Mouse (Mus musculus): Measurements from ENCODE around the gene Coro2a. TPM values are rescaled to one million over a fixed set of nuclear protein-coding genes. Genes with fewer than 3 reads are reported as not detected.

Gene Coro2a
- polyA plus RNA-seq, 1 experiment from 2014 or later, result 0.27 TPM

DNA sequence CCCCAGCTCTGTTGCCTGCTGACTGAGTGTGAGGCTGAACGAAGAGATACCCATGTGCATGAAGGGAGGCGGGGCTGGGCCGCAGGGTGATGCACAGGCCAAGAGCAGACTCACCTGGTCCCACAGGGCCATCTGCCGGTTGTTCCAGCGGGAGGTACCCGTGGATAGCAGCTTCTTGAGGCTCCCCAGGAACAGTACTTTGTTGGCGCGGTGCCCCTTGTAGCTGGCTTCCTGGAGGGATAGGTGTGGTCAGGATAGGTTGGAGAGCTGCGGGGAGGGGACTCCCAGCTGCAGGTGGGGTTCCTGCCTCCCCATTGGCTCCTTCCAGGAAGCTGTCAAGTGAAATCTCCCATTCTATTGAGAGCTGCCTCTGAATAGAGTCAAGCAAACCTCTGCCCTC, 56.5 kb downstream of the Coro2a start:
- H3K4me3 ChIP-seq (ENCODE audit: control insufficient read depth in 1 of 2, insufficient read depth in 1 of 2, low read depth in 1 of 2, low read length in 2 of 2), result no peak overlapping the region
- no peaks in the 10 kb centered on the region; the same call in 1 of the 2 replicates for H3K27me3 ChIP-seq (ENCODE audit: control insufficient read depth, insufficient read depth, low read length)
- no peak for ATAC-seq (ENCODE audit: insufficient number of reproducible peaks, insufficient read depth, low FRiP score, low read depth)
- WGBS, result 8% methylated on average over 9 of the region's 9 CpGs
- no peaks in the 10 kb centered on the region for H3K9me3 ChIP-seq (ENCODE audit: control insufficient read depth, low read length)
- H3K9ac ChIP-seq (ENCODE audit: low read length), result no peak overlapping the region
- no peaks in the 10 kb centered on the region for H3K36me3 ChIP-seq (ENCODE audit: control insufficient read depth, insufficient read depth, low read length)
- H3K4me1 ChIP-seq (ENCODE audit: control insufficient read depth in 2 of 2, insufficient read depth in 2 of 2, low read length in 2 of 2), result no peaks in the 10 kb centered on the region
- H3K4me2 ChIP-seq (ENCODE audit: low read length), result no peak overlapping the region
- no peak overlapping the region for H3K27ac ChIP-seq (replicated peaks in 1 of 2; ENCODE audit: control insufficient read depth in 1 of 2, insufficient read depth in 1 of 2, low read depth in 2 of 2, low read length in 2 of 2)

DNA sequence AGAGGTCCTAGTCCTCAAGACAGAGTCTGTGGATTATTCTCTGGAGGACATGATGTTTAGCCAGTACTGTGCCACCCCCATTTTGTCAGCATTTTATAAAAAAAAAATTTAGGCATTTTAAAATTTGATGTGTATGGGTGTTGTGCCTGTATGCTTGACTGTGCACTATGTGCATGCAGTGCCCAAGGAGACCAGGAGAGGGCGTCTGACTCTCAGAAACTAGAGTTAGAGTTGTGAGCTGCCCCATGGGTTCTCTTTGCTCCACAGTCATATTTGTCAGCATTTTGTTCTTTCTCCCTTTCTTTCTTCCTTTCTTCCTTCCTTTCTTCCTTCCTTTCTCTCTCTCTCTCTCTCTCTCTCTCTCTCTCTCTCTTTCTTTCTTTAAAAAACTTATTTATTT, 57.7 kb downstream of the Coro2a start:
- no peaks in the 10 kb centered on the region for H3K4me1 ChIP-seq (ENCODE audit: control insufficient read depth in 2 of 2, insufficient read depth in 2 of 2, low read length in 2 of 2)
- no peaks in the 10 kb centered on the region for H3K9me3 ChIP-seq (ENCODE audit: control insufficient read depth, low read length)
- H3K27me3 ChIP-seq (ENCODE audit: control insufficient read depth, insufficient read depth, low read length), result peaks cover 7% of the 10 kb centered on the region; the same call in 1 of the 2 replicates
- ATAC-seq (ENCODE audit: insufficient number of reproducible peaks, insufficient read depth, low FRiP score, low read depth), result no peak
- H3K4me3 ChIP-seq (ENCODE audit: control insufficient read depth in 1 of 2, insufficient read depth in 1 of 2, low read depth in 1 of 2, low read length in 2 of 2), result no peak overlapping the region
- H3K9ac ChIP-seq (ENCODE audit: low read length), result no peak overlapping the region
- WGBS, result 18% methylated on average over 1 of the region's 1 CpGs
- no peak overlapping the region for H3K4me2 ChIP-seq (ENCODE audit: low read length)
- no peak overlapping the region for H3K27ac ChIP-seq (replicated peaks in 1 of 2; ENCODE audit: control insufficient read depth in 1 of 2, insufficient read depth in 1 of 2, low read depth in 2 of 2, low read length in 2 of 2)
- no peaks in the 10 kb centered on the region for H3K36me3 ChIP-seq (ENCODE audit: control insufficient read depth, insufficient read depth, low read length)

DNA sequence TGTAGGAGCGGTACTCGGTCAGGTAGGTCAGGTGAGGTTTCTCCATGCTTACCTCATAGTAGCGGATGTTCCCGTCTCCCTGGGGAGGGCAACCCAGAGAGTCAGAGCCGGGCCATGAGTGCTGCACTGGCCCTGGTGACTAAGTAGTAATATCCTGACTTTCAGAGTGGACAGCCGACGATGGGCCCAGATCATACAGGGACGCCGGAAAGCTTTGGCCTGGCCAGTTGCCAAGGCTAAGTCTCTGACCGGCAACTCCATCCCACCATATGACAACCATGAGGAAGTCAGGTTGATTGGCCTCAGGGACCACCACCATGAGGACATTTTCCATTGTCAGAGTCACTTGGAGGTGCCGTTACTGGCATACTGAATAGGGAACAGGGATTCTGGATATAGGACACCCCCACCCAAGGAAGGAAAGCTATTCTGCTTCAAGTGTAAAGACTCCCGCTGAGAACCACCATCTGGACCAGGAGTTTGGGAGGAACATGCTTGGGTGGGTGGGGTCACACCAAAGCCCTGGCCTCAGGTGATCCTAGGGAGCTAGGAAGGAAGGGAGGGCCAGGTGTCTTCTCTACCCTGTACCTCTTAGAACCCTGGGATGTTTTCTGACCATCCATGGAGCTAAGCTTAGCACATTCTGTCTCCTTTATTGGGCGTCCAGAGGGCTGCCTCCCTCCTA, 58.5 kb downstream of the Coro2a start:
- Histone ChIP-seq H3K27me3 (ENCODE audit: control insufficient read depth, insufficient read depth, low read length) (peaks cover 14% of the 10 kb centered on the region), H3K9ac (ENCODE audit: low read length) (no peak overlapping the region), H3K9me3 (ENCODE audit: control insufficient read depth, low read length) (no peaks in the 10 kb centered on the region), H3K36me3 (ENCODE audit: control insufficient read depth, insufficient read depth, low read length) (no peaks in the 10 kb centered on the region), H3K4me1 (ENCODE audit: control insufficient read depth in 2 of 2, insufficient read depth in 2 of 2, low read length in 2 of 2) (no peaks in the 10 kb centered on the region), H3K27ac (replicated peaks in 1 of 2; ENCODE audit: control insufficient read depth in 1 of 2, insufficient read depth in 1 of 2, low read depth in 2 of 2, low read length in 2 of 2) (no peak overlapping the region), H3K4me3 (ENCODE audit: control insufficient read depth in 1 of 2, insufficient read depth in 1 of 2, low read depth in 1 of 2, low read length in 2 of 2) (no peak overlapping the region), H3K4me2 (ENCODE audit: low read length) (no peak overlapping the region)
- ATAC-seq (ENCODE audit: insufficient number of reproducible peaks, insufficient read depth, low FRiP score, low read depth), result no peak
- WGBS, result 84% methylated on average over 13 of the region's 13 CpGs

DNA sequence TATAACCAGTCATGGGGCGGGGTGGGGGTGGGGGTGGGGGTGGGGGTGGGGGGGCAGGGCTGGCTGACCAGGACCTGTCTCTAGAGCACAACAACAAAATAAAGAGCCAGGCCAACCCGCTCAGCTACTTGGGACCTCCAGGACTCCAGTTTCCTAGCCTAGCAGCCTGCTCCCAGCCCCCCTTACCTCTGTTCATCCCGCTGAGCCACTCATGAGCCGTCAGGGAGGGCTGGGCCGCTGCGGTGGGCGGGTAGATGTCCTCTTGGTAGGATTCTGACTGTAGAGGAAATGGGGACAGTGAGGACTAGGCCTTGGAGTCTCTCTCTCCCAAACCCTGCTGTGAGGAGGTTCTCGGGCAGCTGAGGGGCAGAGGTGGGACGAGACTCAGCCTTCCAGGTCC, 60.3 kb downstream of the Coro2a start:
- 40% methylated on average over 9 of the region's 9 CpGs for WGBS
- ATAC-seq (ENCODE audit: insufficient number of reproducible peaks, insufficient read depth, low FRiP score, low read depth), result no peak
- H3K36me3 ChIP-seq (ENCODE audit: control insufficient read depth, insufficient read depth, low read length), result no peaks in the 10 kb centered on the region
- H3K9me3 ChIP-seq (ENCODE audit: control insufficient read depth, low read length), result no peaks in the 10 kb centered on the region
- H3K9ac ChIP-seq (ENCODE audit: low read length), result no peak overlapping the region
- H3K4me3 ChIP-seq (ENCODE audit: control insufficient read depth in 1 of 2, insufficient read depth in 1 of 2, low read depth in 1 of 2, low read length in 2 of 2), result no peak overlapping the region
- no peak overlapping the region for H3K4me2 ChIP-seq (ENCODE audit: low read length)
- no peaks in the 10 kb centered on the region for H3K4me1 ChIP-seq (ENCODE audit: control insufficient read depth in 2 of 2, insufficient read depth in 2 of 2, low read length in 2 of 2)
- peaks cover 32% of the 10 kb centered on the region for H3K27me3 ChIP-seq (ENCODE audit: control insufficient read depth, insufficient read depth, low read length)
- H3K27ac ChIP-seq (replicated peaks in 1 of 2; ENCODE audit: control insufficient read depth in 1 of 2, insufficient read depth in 1 of 2, low read depth in 2 of 2, low read length in 2 of 2), result no peak overlapping the region

DNA sequence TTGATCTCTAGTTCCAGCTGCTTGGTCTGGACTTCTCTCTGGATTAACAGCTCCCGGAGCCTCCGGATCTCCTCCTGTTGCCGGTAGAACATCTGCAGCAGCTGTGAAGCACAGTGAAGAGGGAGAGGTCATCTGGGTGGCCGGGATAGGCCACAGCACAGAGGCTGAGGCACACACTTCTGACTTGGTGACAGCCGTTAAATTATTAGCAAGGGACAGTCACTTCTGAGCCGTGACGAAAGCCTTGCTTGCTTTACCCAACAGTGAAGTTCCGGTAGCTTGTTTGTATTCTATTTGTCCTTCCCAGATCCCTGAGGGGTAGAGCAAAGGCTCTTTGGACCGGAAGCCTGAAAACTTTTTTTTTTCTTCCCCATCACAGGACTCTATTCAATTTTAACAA, 62.8 kb downstream of the Coro2a start:
- Histone ChIP-seq H3K27me3 (ENCODE audit: control insufficient read depth, insufficient read depth, low read length) (peaks cover 52% of the 10 kb centered on the region), H3K9ac (ENCODE audit: low read length) (no peak overlapping the region), H3K9me3 (ENCODE audit: control insufficient read depth, low read length) (no peaks in the 10 kb centered on the region), H3K4me2 (ENCODE audit: low read length) (no peak overlapping the region), H3K27ac (replicated peaks in 1 of 2; ENCODE audit: control insufficient read depth in 1 of 2, insufficient read depth in 1 of 2, low read depth in 2 of 2, low read length in 2 of 2) (no peak overlapping the region), H3K4me1 (ENCODE audit: control insufficient read depth in 2 of 2, insufficient read depth in 2 of 2, low read length in 2 of 2) (peaks cover 0 to 10% of the 10 kb centered on the region in 2 experiments; a peak in 2 of 4 replicates), H3K4me3 (ENCODE audit: control insufficient read depth in 1 of 2, insufficient read depth in 1 of 2, low read depth in 1 of 2, low read length in 2 of 2) (no peak overlapping the region), H3K36me3 (ENCODE audit: control insufficient read depth, insufficient read depth, low read length) (no peaks in the 10 kb centered on the region)
- ATAC-seq (ENCODE audit: insufficient number of reproducible peaks, insufficient read depth, low FRiP score, low read depth), result no peak
- WGBS, result 46% methylated on average over 9 of the region's 9 CpGs

DNA sequence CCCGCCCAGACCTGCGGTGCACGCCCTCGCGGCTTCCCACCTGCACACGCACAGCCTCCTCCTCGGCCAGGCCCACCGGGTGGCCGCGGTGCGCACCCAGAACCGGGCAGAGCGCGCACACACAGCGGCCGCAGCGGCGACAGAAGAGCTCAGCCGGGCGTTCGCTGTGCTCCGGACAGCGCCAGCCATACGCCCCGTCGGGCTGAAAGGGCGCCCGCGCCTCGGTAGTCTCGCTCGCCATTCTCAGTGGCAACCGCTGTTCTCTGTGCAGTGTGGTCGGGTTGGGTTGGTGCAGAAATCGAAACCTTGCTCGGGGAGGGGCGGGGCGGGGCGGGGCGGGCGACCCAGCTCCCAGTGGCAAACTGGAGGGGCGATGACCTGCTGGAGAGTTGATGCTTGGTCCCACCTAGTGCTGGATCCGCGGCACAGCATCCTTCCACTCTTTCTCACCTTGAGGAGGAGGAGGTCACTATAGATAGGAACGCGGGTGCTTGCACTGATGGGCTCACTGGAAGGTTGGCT, 66.1 kb downstream of the Coro2a start, which contains the start of gene Trim14:
Gene Trim14, minus strand, starts transcription at position 302 of the 522 bp plus-strand sequence.
- peak; percentile 45 for ATAC-seq (ENCODE audit: insufficient number of reproducible peaks, insufficient read depth, low FRiP score, low read depth)
- H3K36me3 ChIP-seq (ENCODE audit: control insufficient read depth, insufficient read depth, low read length), result no peaks in the 10 kb centered on the region

DNA sequence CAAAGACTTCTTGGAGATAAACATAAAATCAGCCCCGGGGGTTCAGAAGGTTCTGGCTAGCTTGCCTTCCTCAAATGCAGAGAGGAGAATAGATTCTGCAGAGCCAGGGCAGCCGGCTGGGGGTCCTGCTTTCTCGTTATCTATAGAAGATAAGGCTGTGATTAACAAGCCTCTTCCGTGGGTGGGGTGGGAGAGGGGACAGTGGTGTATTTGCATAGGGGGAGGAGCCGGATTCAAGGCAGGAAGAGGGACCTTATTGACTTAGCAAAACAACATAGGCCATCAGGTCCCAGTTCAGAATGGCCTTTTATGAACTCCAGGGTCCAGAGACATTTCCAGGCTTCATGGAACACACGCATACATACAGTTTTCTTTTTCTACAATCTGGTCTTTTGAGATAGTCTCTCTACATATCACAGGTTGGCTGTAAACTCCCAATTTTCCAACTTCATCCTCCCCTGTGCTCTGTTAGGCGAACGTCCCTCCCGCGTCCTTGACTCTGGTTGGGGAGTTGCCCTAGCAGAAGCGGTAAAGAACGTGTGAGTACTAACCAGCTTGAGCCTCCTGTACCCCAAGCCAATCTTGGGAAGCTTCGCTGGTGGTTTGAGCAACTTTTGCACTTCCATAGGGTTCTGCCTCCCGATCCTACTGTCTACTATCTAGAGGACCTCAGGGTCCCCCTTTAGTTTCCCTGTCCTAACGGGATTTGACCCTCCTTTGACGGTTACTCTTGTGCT, 66.7 kb downstream of the Coro2a start:
- H3K27me3 ChIP-seq (ENCODE audit: control insufficient read depth, insufficient read depth, low read length), result peaks cover 69% of the 10 kb centered on the region
- 6% methylated on average over 16 of the region's 16 CpGs for WGBS
- H3K4me1 ChIP-seq (ENCODE audit: control insufficient read depth in 2 of 2, insufficient read depth in 2 of 2, low read length in 2 of 2), result peaks cover 0 to 10% of the 10 kb centered on the region in 2 experiments; a peak in 2 of 4 replicates
- peak overlapping the region; percentile 48 to 51 for H3K4me3 ChIP-seq (ENCODE audit: control insufficient read depth in 1 of 2, insufficient read depth in 1 of 2, low read depth in 1 of 2, low read length in 2 of 2)
- H3K9me3 ChIP-seq (ENCODE audit: control insufficient read depth, low read length), result no peaks in the 10 kb centered on the region
- no peak overlapping the region for H3K27ac ChIP-seq (replicated peaks in 1 of 2; ENCODE audit: control insufficient read depth in 1 of 2, insufficient read depth in 1 of 2, low read depth in 2 of 2, low read length in 2 of 2)
- peak overlapping the region; percentile 73 for H3K4me2 ChIP-seq (ENCODE audit: low read length)
- H3K9ac ChIP-seq (ENCODE audit: low read length), result peak overlapping the region; percentile 57
- no peak for ATAC-seq (ENCODE audit: insufficient number of reproducible peaks, insufficient read depth, low FRiP score, low read depth)
- no peaks in the 10 kb centered on the region for H3K36me3 ChIP-seq (ENCODE audit: control insufficient read depth, insufficient read depth, low read length)

More for the DNA sequence above, 66.1 kb downstream of the Coro2a start, which contains the start of gene Trim14:
- under 1% methylated on average over 46 of the region's 46 CpGs for WGBS
- peak within 1 kb of the TSS; percentile 57 for H3K9ac ChIP-seq (ENCODE audit: low read length)
- no peaks in the 10 kb centered on the region for H3K9me3 ChIP-seq (ENCODE audit: control insufficient read depth, low read length)
- peaks cover 0 to 10% of the 10 kb centered on the region in 2 experiments; a peak in 2 of 4 replicates for H3K4me1 ChIP-seq (ENCODE audit: control insufficient read depth in 2 of 2, insufficient read depth in 2 of 2, low read length in 2 of 2)
- H3K27me3 ChIP-seq (ENCODE audit: control insufficient read depth, insufficient read depth, low read length), result peaks cover 69% of the 10 kb centered on the region
- no peak within 1 kb of the TSS for H3K27ac ChIP-seq (replicated peaks in 1 of 2; ENCODE audit: control insufficient read depth in 1 of 2, insufficient read depth in 1 of 2, low read depth in 2 of 2, low read length in 2 of 2)
- peak within 1 kb of the TSS; percentile 48 to 51 for H3K4me3 ChIP-seq (ENCODE audit: control insufficient read depth in 1 of 2, insufficient read depth in 1 of 2, low read depth in 1 of 2, low read length in 2 of 2)
- H3K4me2 ChIP-seq (ENCODE audit: low read length), result peak within 1 kb of the TSS; percentile 73

Measured in heart, embryonic 14.5 days (tissue).